Mouse (Mus musculus) E14TG2a.4 (cell line): ENCODE results near the gene Upp2.

Experiments used
- CTCF ChIP-seq: conservative IDR thresholded peaks from 2 replicates; pipeline ENCODE4 v1.5.1; 2014; ENCODE audit warnings: low read length
- NANOG ChIP-seq: IDR thresholded peaks from 2 replicates; pipeline ENCODE4 v1.6.1; 2014; ENCODE audit warnings: borderline replicate concordance, low read length, mixed read lengths
- POU5F1 ChIP-seq: IDR thresholded peaks from 2 replicates; pipeline ENCODE4 v1.6.1; 2014; ENCODE audit warnings: low read length, borderline replicate concordance

DNA sequence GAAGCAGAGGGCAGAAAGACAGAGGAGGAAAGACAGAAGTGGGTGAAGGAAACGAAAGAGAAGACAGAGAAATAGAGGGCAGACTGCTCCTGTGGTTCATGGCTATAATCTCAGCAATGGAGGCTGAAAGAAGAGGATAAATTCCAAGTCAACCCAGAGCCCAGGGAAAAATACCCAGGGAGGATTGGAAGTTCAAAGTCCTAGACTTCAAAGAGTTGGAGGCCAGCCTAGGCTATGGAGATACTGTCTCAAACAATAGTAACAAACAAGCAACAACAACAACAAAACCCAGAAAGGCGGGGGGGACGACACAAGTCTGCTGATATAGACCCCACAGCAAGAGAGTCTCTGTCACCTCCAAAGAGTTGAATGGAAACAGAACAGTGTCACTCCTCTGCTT, 14.8 kb upstream of the Upp2 start:
- TF ChIP-seq CTCF: no peak
- no peak for TF ChIP-seq POU5F1
- no peak for TF ChIP-seq NANOG
